Mouse (Mus musculus): ENCODE measurements around the gene Bhlhb9. TPM values are rescaled to one million over a fixed set of nuclear protein-coding genes. Genes with fewer than 3 reads are reported as not detected.

Gene Bhlhb9
- total and polyA plus RNA-seq, 2 experiments = 1.5 to 4.1 TPM

DNA sequence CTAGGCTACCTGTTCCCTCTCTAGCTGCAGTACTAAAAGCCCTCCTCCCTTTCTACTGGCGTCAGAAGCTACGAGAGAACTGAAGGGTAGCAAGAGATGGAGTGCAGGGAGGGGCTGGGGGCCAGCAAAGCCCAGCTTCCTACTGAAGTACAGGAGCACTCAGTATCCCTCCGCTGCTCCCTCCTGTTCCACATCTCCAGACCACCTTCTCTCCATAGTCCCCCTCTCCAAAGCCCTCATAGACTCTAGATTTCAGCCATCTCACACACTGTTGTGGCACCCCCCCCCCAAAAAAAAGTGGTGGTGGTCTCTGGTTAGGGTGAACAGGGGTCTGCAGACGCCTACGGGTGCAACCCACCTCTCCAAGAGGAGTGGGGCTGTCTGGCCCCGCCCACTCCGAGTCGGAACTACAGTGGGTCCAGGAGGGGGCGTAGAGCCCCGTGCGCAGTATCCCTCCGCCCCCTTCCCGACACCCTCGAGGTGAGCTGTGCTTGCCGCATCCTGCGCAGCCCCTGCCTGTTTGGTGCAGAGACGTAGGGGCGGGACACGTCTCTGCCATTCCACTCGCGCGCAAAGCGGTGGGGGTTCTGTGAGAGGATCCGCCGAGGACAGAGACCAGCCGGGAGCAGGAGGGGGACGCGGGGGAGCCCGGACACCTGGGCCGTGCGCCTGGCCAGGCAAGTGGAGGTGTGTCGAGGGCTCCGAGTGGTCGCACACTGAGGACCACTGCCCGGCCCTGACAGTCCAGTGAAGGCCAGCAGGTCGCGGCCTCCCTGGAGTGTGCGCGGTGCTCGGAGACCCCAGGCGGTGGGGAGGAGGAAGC, 88.2 kb downstream of the Bhlhb9 start:
- H3K4me1 ChIP-seq (ENCODE audit: control insufficient read depth, insufficient read depth, low read length) = no peaks in the 10 kb centered on the region
- no peaks in the 10 kb centered on the region for H3K27me3 ChIP-seq (ENCODE audit: control insufficient read depth, insufficient read depth, low read length)
- H3K36me3 ChIP-seq (ENCODE audit: control insufficient read depth, insufficient read depth, low read length) = no peaks in the 10 kb centered on the region; the same call in 1 of the 2 replicates
- peak overlapping the region; percentile 76 for H3K9ac ChIP-seq (ENCODE audit: low read depth, low read length)
- WGBS = 2% methylated on average over 40 of the region's 41 CpGs
- H3K79me2 ChIP-seq (ENCODE audit: control insufficient read depth, insufficient read depth, low read length) = no peaks in the 10 kb centered on the region
- TF ChIP-seq POLR2A (IDR thresholded peaks at IDR 0.05; ENCODE audit: extremely low read depth, insufficient read depth, low read length) (no peak), CTCF (IDR thresholded peaks at IDR 0.05; ENCODE audit: low read depth, low read length) (no peak)
- no peak for DNase-seq (ENCODE audit: extremely low read depth, low read depth, low spot score)
- H3K27ac ChIP-seq (replicated peaks; ENCODE audit: insufficient read depth, low read depth, low read length) = no peak overlapping the region
- H3K4me3 ChIP-seq (ENCODE audit: insufficient read depth, low read depth, low read length) = peak overlapping the region; percentile 73

DNA sequence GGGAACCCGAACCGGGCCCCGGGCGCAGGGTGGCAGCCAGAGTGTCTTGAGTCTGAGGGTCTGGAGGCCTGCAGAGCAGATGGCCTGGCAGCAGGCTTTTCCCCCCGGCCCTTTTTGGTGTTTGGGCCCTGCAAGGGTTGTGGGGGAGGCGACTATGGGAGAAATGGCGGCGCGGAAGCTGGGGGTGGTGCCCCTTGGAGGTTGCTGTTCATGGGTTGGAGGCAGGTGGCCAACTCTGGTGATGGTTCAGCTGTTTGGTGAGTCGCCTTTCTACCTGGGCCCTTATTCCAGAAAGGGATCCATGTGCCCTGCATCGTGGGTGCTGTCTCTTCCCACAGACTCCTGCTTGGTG, 88.8 kb downstream of the Bhlhb9 start:
- Histone ChIP-seq H3K4me1 (ENCODE audit: control insufficient read depth, insufficient read depth, low read length) (no peaks in the 10 kb centered on the region), H3K4me3 (ENCODE audit: insufficient read depth, low read depth, low read length) (peak overlapping the region; percentile 73), H3K27me3 (ENCODE audit: control insufficient read depth, insufficient read depth, low read length) (no peaks in the 10 kb centered on the region), H3K9ac (ENCODE audit: low read depth, low read length) (peak overlapping the region; percentile 76), H3K27ac (replicated peaks; ENCODE audit: insufficient read depth, low read depth, low read length) (no peak overlapping the region), H3K36me3 (ENCODE audit: control insufficient read depth, insufficient read depth, low read length) (no peaks in the 10 kb centered on the region; the same call in 1 of the 2 replicates), H3K79me2 (ENCODE audit: control insufficient read depth, insufficient read depth, low read length) (no peaks in the 10 kb centered on the region)
- TF ChIP-seq CTCF (IDR thresholded peaks at IDR 0.05; ENCODE audit: low read depth, low read length) = no peak
- TF ChIP-seq POLR2A (IDR thresholded peaks at IDR 0.05; ENCODE audit: extremely low read depth, insufficient read depth, low read length) = no peak
- WGBS = 4% methylated on average over 8 of the region's 11 CpGs
- DNase-seq (ENCODE audit: extremely low read depth, low read depth, low spot score) = peak; percentile 0

DNA sequence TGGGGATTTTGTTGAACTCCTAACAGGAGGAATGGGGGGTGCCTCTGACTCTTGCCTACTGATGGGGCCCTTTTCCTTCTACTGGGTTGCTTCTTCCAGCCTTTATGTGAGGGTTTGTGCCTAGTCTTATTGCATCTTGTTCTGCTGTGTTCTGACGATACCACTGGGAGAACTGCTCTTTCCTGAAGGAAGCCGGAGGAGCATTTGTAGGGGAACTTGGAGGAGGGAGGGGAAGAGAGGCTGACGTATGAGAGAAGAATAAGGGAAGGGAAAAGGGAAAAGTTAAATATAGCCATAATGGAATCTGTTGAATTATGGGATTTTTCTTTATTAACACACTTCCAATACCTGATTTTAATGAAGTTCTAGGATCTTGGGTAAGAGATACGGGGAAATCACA, 119.2 kb downstream of the Bhlhb9 start:
- no peak for DNase-seq (ENCODE audit: extremely low read depth, low read depth, low spot score)
- Histone ChIP-seq H3K79me2 (ENCODE audit: control insufficient read depth, insufficient read depth, low read length) (no peaks in the 10 kb centered on the region), H3K4me3 (ENCODE audit: insufficient read depth, low read depth, low read length) (no peak overlapping the region), H3K9ac (ENCODE audit: low read depth, low read length) (no peak overlapping the region), H3K27ac (replicated peaks; ENCODE audit: insufficient read depth, low read depth, low read length) (no peak overlapping the region), H3K4me1 (ENCODE audit: control insufficient read depth, insufficient read depth, low read length) (no peaks in the 10 kb centered on the region), H3K27me3 (ENCODE audit: control insufficient read depth, insufficient read depth, low read length) (no peaks in the 10 kb centered on the region), H3K36me3 (ENCODE audit: control insufficient read depth, insufficient read depth, low read length) (no peaks in the 10 kb centered on the region)
- TF ChIP-seq POLR2A (IDR thresholded peaks at IDR 0.05; ENCODE audit: extremely low read depth, insufficient read depth, low read length) = no peak
- no peak for TF ChIP-seq CTCF (IDR thresholded peaks at IDR 0.05; ENCODE audit: low read depth, low read length)
- 90% methylated on average over 4 of the region's 4 CpGs for WGBS

DNA sequence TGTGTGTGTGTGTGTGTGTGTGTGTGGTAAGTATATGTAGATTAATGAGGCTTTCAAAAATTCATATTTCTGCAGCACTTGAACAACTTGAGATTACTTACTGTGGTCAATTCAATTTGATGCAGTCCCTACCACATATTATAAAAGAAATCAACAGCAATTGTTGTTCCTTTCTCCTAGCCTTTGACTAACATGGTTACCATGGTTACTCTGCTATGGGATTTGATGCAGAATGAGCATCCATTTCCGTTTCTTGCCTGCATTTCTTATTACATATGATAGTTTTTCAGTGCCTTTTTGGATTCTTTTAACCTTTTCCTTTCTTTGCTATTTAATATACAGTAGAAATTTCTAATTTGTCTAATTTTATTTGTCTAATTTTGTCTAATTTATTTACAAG, 119.7 kb downstream of the Bhlhb9 start:
- Histone ChIP-seq H3K9ac (ENCODE audit: low read depth, low read length) (no peak overlapping the region), H3K4me3 (ENCODE audit: insufficient read depth, low read depth, low read length) (no peak overlapping the region), H3K79me2 (ENCODE audit: control insufficient read depth, insufficient read depth, low read length) (no peaks in the 10 kb centered on the region), H3K36me3 (ENCODE audit: control insufficient read depth, insufficient read depth, low read length) (no peaks in the 10 kb centered on the region), H3K4me1 (ENCODE audit: control insufficient read depth, insufficient read depth, low read length) (no peaks in the 10 kb centered on the region), H3K27ac (replicated peaks; ENCODE audit: insufficient read depth, low read depth, low read length) (no peak overlapping the region), H3K27me3 (ENCODE audit: control insufficient read depth, insufficient read depth, low read length) (no peaks in the 10 kb centered on the region)
- no peak for DNase-seq (ENCODE audit: extremely low read depth, low read depth, low spot score)
- TF ChIP-seq POLR2A (IDR thresholded peaks at IDR 0.05; ENCODE audit: extremely low read depth, insufficient read depth, low read length) (no peak), CTCF (IDR thresholded peaks at IDR 0.05; ENCODE audit: low read depth, low read length) (no peak)
- WGBS = 84% methylated on average over 1 of the region's 1 CpGs

DNA sequence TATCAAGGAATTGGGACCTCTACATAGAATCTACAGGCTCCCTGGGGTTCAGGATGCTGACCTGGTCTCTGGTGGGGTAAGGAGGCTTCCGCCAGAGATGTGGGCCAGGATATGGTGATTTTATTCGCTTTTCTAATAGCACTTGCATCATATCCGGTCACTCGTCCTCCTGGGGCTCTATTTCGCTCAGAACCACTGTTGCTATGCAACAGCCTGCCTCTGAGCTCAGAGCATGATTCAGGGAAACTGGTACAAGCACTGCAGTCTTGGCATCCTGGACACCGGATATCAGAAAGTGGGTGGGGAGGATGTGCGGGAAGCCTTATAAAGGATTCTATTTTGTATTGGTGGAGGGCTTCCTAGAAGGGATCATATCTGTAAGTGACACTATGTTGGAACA, 124.8 kb downstream of the Bhlhb9 start:
- no peaks in the 10 kb centered on the region for H3K36me3 ChIP-seq (ENCODE audit: control insufficient read depth, insufficient read depth, low read length)
- TF ChIP-seq CTCF (IDR thresholded peaks at IDR 0.05; ENCODE audit: low read depth, low read length) = no peak
- no peak for TF ChIP-seq POLR2A (IDR thresholded peaks at IDR 0.05; ENCODE audit: extremely low read depth, insufficient read depth, low read length)
- 84% methylated on average over 7 of the region's 7 CpGs for WGBS

DNA sequence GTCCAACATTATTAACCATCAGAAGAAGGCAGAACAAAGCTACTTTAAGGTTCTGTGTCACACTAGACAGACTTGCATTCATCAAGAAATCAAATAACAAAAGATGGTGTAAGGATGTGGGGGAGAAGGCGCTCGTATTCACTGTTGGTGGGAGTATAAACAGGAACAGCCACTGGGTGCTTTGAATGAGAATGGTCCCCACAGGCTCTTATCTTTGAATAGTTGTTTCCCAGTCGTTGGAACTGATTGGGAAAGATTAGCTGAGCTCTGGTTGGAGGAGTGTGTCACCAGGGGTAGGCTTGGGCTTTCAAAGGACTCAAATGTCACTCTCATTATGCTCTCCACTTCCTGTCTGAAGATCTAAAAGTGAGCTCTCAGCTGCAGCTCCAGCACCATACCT, 128.5 kb downstream of the Bhlhb9 start:
- Histone ChIP-seq H3K27me3 (ENCODE audit: control insufficient read depth, insufficient read depth, low read length) (no peaks in the 10 kb centered on the region), H3K36me3 (ENCODE audit: control insufficient read depth, insufficient read depth, low read length) (no peaks in the 10 kb centered on the region), H3K27ac (replicated peaks; ENCODE audit: insufficient read depth, low read depth, low read length) (no peak overlapping the region), H3K79me2 (ENCODE audit: control insufficient read depth, insufficient read depth, low read length) (no peaks in the 10 kb centered on the region), H3K4me1 (ENCODE audit: control insufficient read depth, insufficient read depth, low read length) (no peaks in the 10 kb centered on the region), H3K4me3 (ENCODE audit: insufficient read depth, low read depth, low read length) (no peak overlapping the region), H3K9ac (ENCODE audit: low read depth, low read length) (no peak overlapping the region)
- TF ChIP-seq POLR2A (IDR thresholded peaks at IDR 0.05; ENCODE audit: extremely low read depth, insufficient read depth, low read length) (no peak), CTCF (IDR thresholded peaks at IDR 0.05; ENCODE audit: low read depth, low read length) (no peak)
- DNase-seq (ENCODE audit: extremely low read depth, low read depth, low spot score) = no peak
- WGBS = 71% methylated on average over 3 of the region's 3 CpGs

More for the DNA sequence above, 124.8 kb downstream of the Bhlhb9 start:
- Histone ChIP-seq H3K79me2 (ENCODE audit: control insufficient read depth, insufficient read depth, low read length) (no peaks in the 10 kb centered on the region), H3K9ac (ENCODE audit: low read depth, low read length) (no peak overlapping the region), H3K27ac (replicated peaks; ENCODE audit: insufficient read depth, low read depth, low read length) (no peak overlapping the region), H3K4me1 (ENCODE audit: control insufficient read depth, insufficient read depth, low read length) (no peaks in the 10 kb centered on the region), H3K4me3 (ENCODE audit: insufficient read depth, low read depth, low read length) (no peak overlapping the region), H3K27me3 (ENCODE audit: control insufficient read depth, insufficient read depth, low read length) (no peaks in the 10 kb centered on the region)
- no peak for DNase-seq (ENCODE audit: extremely low read depth, low read depth, low spot score)

Measured in liver, adult 2 months (tissue).